In genomic region chr9:42898091-42898591, GRCm38 (mm10) we compare ENCODE assay signal across 9 mouse cellular contexts. TPM values are rescaled to one million over a fixed set of nuclear protein-coding genes. Genes with fewer than 3 reads are reported as not detected.
DNase-seq lines count a peak whose midpoint lies in the region; ATAC-seq lines count a peak whose summit lies in the region.
"Had no signal": no experiment of that assay in that cellular context is flagged by ENCODE, and none has a peak within 500 bp of the region (broad histone marks: within the 10 kb centered on the region; RNA-seq: fewer than 3 reads in every experiment).

No protein-coding gene starts in this region.

- peak overlapping the region; percentile 92 for H3K4me2 ChIP-seq in heart, embryonic 13.5 days
- H3K4me2 ChIP-seq in embryonic facial prominence, embryonic 15.5 days (replicated peaks), result peak overlapping the region; percentile 97
- H3K4me2 ChIP-seq in limb, embryonic 11.5 days (ENCODE audit: low read depth, severe bottlenecking), result peak overlapping the region; percentile 98

- H3K9me3 ChIP-seq in heart, embryonic 13.5 days, result no peaks in the 10 kb centered on the region
- no peaks in the 10 kb centered on the region for H3K9me3 ChIP-seq in embryonic facial prominence, embryonic 15.5 days (replicated peaks)
- no peaks in the 10 kb centered on the region for H3K9me3 ChIP-seq in limb, embryonic 11.5 days (ENCODE audit: control insufficient read depth, low read length)

- peak overlapping the region; percentile 56 for H3K4me3 ChIP-seq in heart, embryonic 13.5 days
- peak overlapping the region; percentile 54 for H3K4me3 ChIP-seq in embryonic facial prominence, embryonic 15.5 days (replicated peaks)
- H3K4me3 ChIP-seq in limb, embryonic 11.5 days (ENCODE audit: low read depth, low read length), result peak overlapping the region; percentile 43; the same call in 1 of the 2 replicates

- no peak for ATAC-seq in heart, embryonic 13.5 days (ENCODE audit: extremely low read depth, insufficient number of reproducible peaks, low FRiP score, low TSS enrichment)
- ATAC-seq in embryonic facial prominence, embryonic 15.5 days (ENCODE audit: insufficient number of reproducible peaks, low FRiP score, low TSS enrichment, low read depth), result no peak
- peak; percentile 29; the same call in 1 of the 2 replicates for ATAC-seq in limb, embryonic 11.5 days (ENCODE audit: insufficient number of reproducible peaks, low FRiP score, low TSS enrichment, low read depth)
- ATAC-seq in frontal cortex, adult (ENCODE audit: low TSS enrichment), result no peak; the same call in 1 of the 2 replicates

- H3K9ac ChIP-seq in heart, embryonic 13.5 days, result no peak overlapping the region
- H3K9ac ChIP-seq in embryonic facial prominence, embryonic 15.5 days, result no peak overlapping the region
- H3K9ac ChIP-seq in limb, embryonic 11.5 days (ENCODE audit: low read length), result no peak overlapping the region; the same call in 1 of the 2 replicates

- no peak for DNase-seq in heart, postnatal 14 days
- DNase-seq in Muller cell, postnatal 12 days (ENCODE audit: inconsistent ontology term), result peak; percentile 36
- peak; percentile 57 for DNase-seq in limb, embryonic 11.5 days (ENCODE audit: low spot score)
- peak; percentile 65 for DNase-seq in retina, embryonic 14.5 days (ENCODE audit: low spot score)
- DNase-seq in urinary bladder, postnatal 10 days (ENCODE audit: low spot score), result no peak

- 6% methylated on average over 11 of the region's 11 CpGs for WGBS in heart, embryonic 13.5 days
- 8% methylated on average over 11 of the region's 11 CpGs for WGBS in embryonic facial prominence, embryonic 15.5 days
- WGBS in limb, embryonic 11.5 days, result 4% methylated on average over 11 of the region's 11 CpGs

- intact Hi-C loops in heart, postnatal 14 days (cut with DNase I), result no loop called here

- peaks cover 36% of the 10 kb centered on the region for H3K4me1 ChIP-seq in heart, embryonic 13.5 days
- peaks cover 20% of the 10 kb centered on the region for H3K4me1 ChIP-seq in embryonic facial prominence, embryonic 15.5 days
- H3K4me1 ChIP-seq in limb, embryonic 11.5 days (ENCODE audit: control insufficient read depth, insufficient read depth, low read length), result peaks cover 17% of the 10 kb centered on the region

- H3K36me3 ChIP-seq in heart, embryonic 13.5 days, result no peaks in the 10 kb centered on the region
- H3K36me3 ChIP-seq in embryonic facial prominence, embryonic 15.5 days, result no peaks in the 10 kb centered on the region
- H3K36me3 ChIP-seq in limb, embryonic 11.5 days (ENCODE audit: control insufficient read depth, insufficient read depth, low read length), result no peaks in the 10 kb centered on the region
- H3K36me3 ChIP-seq: G1E had no signal

- peaks cover 85% of the 10 kb centered on the region for H3K27me3 ChIP-seq in heart, embryonic 13.5 days (replicated peaks)
- H3K27me3 ChIP-seq in embryonic facial prominence, embryonic 15.5 days, result peaks cover 26% of the 10 kb centered on the region
- H3K27me3 ChIP-seq in limb, embryonic 11.5 days (ENCODE audit: control insufficient read depth, insufficient read depth, low read length), result 0 out of 2 replicates have a peak, but pooled peaks cover 2% of the 10 kb centered on the region

- no peak overlapping the region for H3K27ac ChIP-seq in heart, embryonic 13.5 days (replicated peaks)
- no peak overlapping the region for H3K27ac ChIP-seq in embryonic facial prominence, embryonic 15.5 days (replicated peaks)
- H3K27ac ChIP-seq in limb, embryonic 11.5 days (replicated peaks; ENCODE audit: low read depth, low read length), result no peak overlapping the region

RNA-seq across cellular contexts. Expression of gene Grik4, which starts 46.2 kb away (rescaled TPM):
- polyA plus RNA-seq in heart, embryonic 13.5 days (2015; fragmentation: Nextera tagmentation; extraction: Ambion mirVana), result 0.39 and 0.62 TPM in 2 replicates
- not detected for total RNA-seq in heart, postnatal 14 days (2021)
- 1.8 and 2.0 TPM in 2 replicates for polyA plus RNA-seq in embryonic facial prominence, embryonic 15.5 days (2015; fragmentation: Nextera tagmentation; extraction: Ambion mirVana)
- polyA plus RNA-seq in limb, embryonic 11.5 days (2014; fragmentation: Nextera tagmentation; extraction: Ambion mirVana), result 0.84 and 1.1 TPM in 2 replicates
- polyA plus RNA-seq: G1E had no signal

Comparison
In these comparisons a context has a peak if more than half of its experiments do, and no peak if none do; other contexts are left out.
1. DNase-seq: peak in Muller cell, postnatal 12 days (single experiment), limb, embryonic 11.5 days (single experiment) and retina, embryonic 14.5 days (single experiment); none in heart, postnatal 14 days (0 of 2) and urinary bladder, postnatal 10 days (single experiment).
2. Peak in every context shown above with its lines, with median percentiles within 50 percentile points of each other: H3K4me2 ChIP-seq and H3K4me3 ChIP-seq.